Mouse (Mus musculus) liver, embryonic 11.5 days (tissue): ENCODE data around the gene Il11ra1. TPM values are rescaled to one million over a fixed set of nuclear protein-coding genes. Genes with fewer than 3 reads are reported as not detected.
"Not testable (repeated sequence)": the region's sequence is repeated elsewhere in the genome, so short reads cannot be mapped to it uniquely, and the experiment has no call there.

ENCODE experiments used
- ATAC-seq: fragments of 200-750 bp; cut with Nextera tagmentation; replicated peaks from 2 replicates; pipeline ENCODE4 v1.8.0; 2017; ENCODE audit warnings: moderate number of reproducible peaks, mild to moderate bottlenecking, moderate TSS enrichment, moderate library complexity; ENCODE audit not compliant: low FRiP score
- DNase-seq: peaks from one replicate; pipeline ENCODE4 v3.0.0-alpha.2; 2017; ENCODE audit warnings: low spot score
- H3K27ac ChIP-seq: fragments of 300-500 bp; sonication (generic); 2 replicates; pipeline ENCODE4 v1.5.1; 2014; ENCODE audit warnings: mild to moderate bottlenecking, low read depth, low read length, control low read depth
- H3K27me3 ChIP-seq: fragments of 300-500 bp; sonication (generic); replicated peaks from 2 replicates; pipeline ENCODE4 v1.6.1; 2014; ENCODE audit warnings: low read length, mixed read lengths; ENCODE audit not compliant: control insufficient read depth, insufficient read depth
- H3K36me3 ChIP-seq: fragments of 300-500 bp; sonication (generic); 2 replicates; pipeline ENCODE4 v1.6.1; 2014; ENCODE audit warnings: mild to moderate bottlenecking, low read length, moderate library complexity, mixed read lengths; ENCODE audit not compliant: control insufficient read depth, insufficient read depth
- H3K4me1 ChIP-seq: fragments of 300-500 bp; sonication (generic); replicated peaks from 2 replicates; pipeline ENCODE4 v1.6.1; 2014; ENCODE audit warnings: low read length, mixed read lengths; ENCODE audit not compliant: control insufficient read depth, insufficient read depth
- H3K4me2 ChIP-seq: fragments of 300-500 bp; sonication (generic); 2 replicates; pipeline ENCODE4 v1.6.1; 2014; ENCODE audit warnings: mild to moderate bottlenecking, control low read depth, moderate library complexity
- H3K4me3 ChIP-seq: fragments of 300-500 bp; sonication (generic); 2 replicates; pipeline ENCODE4 v1.5.1; 2014; ENCODE audit warnings: low read depth, low read length, control low read depth
- H3K9ac ChIP-seq: fragments of 300-500 bp; sonication (generic); 2 replicates; pipeline ENCODE4 v1.6.1; 2014; ENCODE audit warnings: low read depth, low read length, control low read depth
- H3K9me3 ChIP-seq: fragments of 300-500 bp; sonication (generic); 2 replicates; pipeline ENCODE4 v1.6.1; 2016; ENCODE audit warnings: low read length, inconsistent platforms, mixed read lengths; ENCODE audit not compliant: control insufficient read depth
- WGBS: fragments of 180-500 bp; shearing (Covaris S2); extraction: QIAGEN DNeasy Blood & Tissue Kit; methylation state at CpG from one replicate; pipeline ENCODE4 v1.1.7; 2014; 5-methylcytosine and 5-hydroxymethylcytosine counted together
- polyA plus RNA-seq: library from polyadenylated mRNA; unstranded; fragments of >200 nt; fragmentation: Nextera tagmentation; extraction: Ambion mirVana; gene quantifications from 2 replicates; pipeline ENCODE4 v1.2.1, GENCODE M21; 2014

Gene Il11ra1
- polyA plus RNA-seq, 1 experiment from 2014 or later: 72.9 TPM

- peaks cover 25% of the 10 kb centered on the region for H3K27me3 ChIP-seq
- not testable (repeated sequence) for H3K27ac ChIP-seq, H3K9ac ChIP-seq, H3K4me2 ChIP-seq, DNase-seq, H3K4me1 ChIP-seq, H3K9me3 ChIP-seq, H3K4me3 ChIP-seq, H3K36me3 ChIP-seq
- ATAC-seq: peak; percentile 4; the same call in 1 of the 2 replicates
- WGBS: 4% methylated on average over 21 of the region's 27 CpGs
Observed at GRCm38 (mm10) chr4:41684131-41684930, 15.5 kb upstream of the Il11ra1 start.

- 5% methylated on average over 12 of the region's 14 CpGs for WGBS
- H3K4me1 ChIP-seq, ATAC-seq, H3K4me3 ChIP-seq, H3K27ac ChIP-seq, DNase-seq, H3K4me2 ChIP-seq, H3K9me3 ChIP-seq, H3K36me3 ChIP-seq, H3K9ac ChIP-seq: not testable (repeated sequence)
- H3K27me3 ChIP-seq: peaks cover 21% of the 10 kb centered on the region
Observed at GRCm38 (mm10) chr4:41684931-41685453, 14.8 kb upstream of the Il11ra1 start.

- not testable (repeated sequence) for H3K4me2 ChIP-seq, H3K36me3 ChIP-seq, H3K4me1 ChIP-seq, H3K4me3 ChIP-seq, H3K9ac ChIP-seq, H3K27ac ChIP-seq, ATAC-seq, DNase-seq, H3K9me3 ChIP-seq
- WGBS: 60% methylated on average over 9 of the region's 10 CpGs
- peaks cover 19% of the 10 kb centered on the region for H3K27me3 ChIP-seq
Observed at GRCm38 (mm10) chr4:41685882-41686492, 13.8 kb upstream of the Il11ra1 start.

GRCm38 (mm10) chr4:41688562-41688961, 11.2 kb upstream of the Il11ra1 start:
- H3K36me3 ChIP-seq, H3K4me3 ChIP-seq, H3K4me2 ChIP-seq, DNase-seq, ATAC-seq, H3K27ac ChIP-seq, H3K9ac ChIP-seq, H3K9me3 ChIP-seq, H3K4me1 ChIP-seq: not testable (repeated sequence)
- 71% methylated on average over 1 of the region's 1 CpGs for WGBS
- peaks cover 13% of the 10 kb centered on the region for H3K27me3 ChIP-seq

- H3K27me3 ChIP-seq, H3K4me3 ChIP-seq, H3K9me3 ChIP-seq, H3K4me1 ChIP-seq, H3K36me3 ChIP-seq, DNase-seq, H3K9ac ChIP-seq, ATAC-seq, H3K4me2 ChIP-seq, H3K27ac ChIP-seq: not testable (repeated sequence)
- no CpG with 5 or more reads among the region's 4 CpGs for WGBS
Observed at GRCm38 (mm10) chr4:41690014-41690413, 9.8 kb upstream of the Il11ra1 start.

- DNase-seq, H3K4me2 ChIP-seq, H3K4me1 ChIP-seq, H3K27ac ChIP-seq, H3K36me3 ChIP-seq, ATAC-seq, H3K4me3 ChIP-seq, H3K9me3 ChIP-seq, H3K9ac ChIP-seq: not testable (repeated sequence)
- 10% methylated on average over 4 of the region's 4 CpGs for WGBS
- peaks cover 14% of the 10 kb centered on the region for H3K27me3 ChIP-seq
Observed at GRCm38 (mm10) chr4:41693511-41693910, 6.3 kb upstream of the Il11ra1 start.

- H3K4me3 ChIP-seq, ATAC-seq, H3K27ac ChIP-seq, H3K9me3 ChIP-seq, H3K36me3 ChIP-seq, H3K4me2 ChIP-seq, H3K9ac ChIP-seq, DNase-seq, H3K4me1 ChIP-seq: not testable (repeated sequence)
- H3K27me3 ChIP-seq: peaks cover 14% of the 10 kb centered on the region
- WGBS: 7% methylated on average over 15 of the region's 38 CpGs
Observed at GRCm38 (mm10) chr4:41695800-41696199, 4.0 kb upstream of the Il11ra1 start.

- WGBS: 3% methylated on average over 12 of the region's 15 CpGs
- H3K4me2 ChIP-seq, DNase-seq, H3K27ac ChIP-seq, ATAC-seq, H3K9ac ChIP-seq, H3K4me1 ChIP-seq, H3K4me3 ChIP-seq, H3K36me3 ChIP-seq, H3K9me3 ChIP-seq: not testable (repeated sequence)
- peaks cover 14% of the 10 kb centered on the region for H3K27me3 ChIP-seq
Observed at GRCm38 (mm10) chr4:41696452-41696851, 3.3 kb upstream of the Il11ra1 start.
